Mouse (Mus musculus) layer of hippocampus, postnatal 14 days (tissue): Measurements from ENCODE around the gene Fgfr2. TPM values are rescaled to one million over a fixed set of nuclear protein-coding genes. Genes with fewer than 3 reads are reported as not detected.

Experiments used
- DNase-seq, 2 experiments: peaks; one replicate each; pipeline ENCODE4 v3.0.0; 2021 to 2022; ENCODE audit warnings: low spot score in 2 of 2, mixed read lengths in 1 of 2
- total RNA-seq, 2 experiments: library from RNA; stranded (reverse); gene quantifications; 2 replicates each; pipeline ENCODE4 v1.2.3; 2021

Gene Fgfr2
- total RNA-seq, 2 experiments from 2014 or later: 38.3 to 40.2 TPM

- DNase-seq: no peak
These were observed 2172.7 kb downstream of the Fgfr2 start for GRCm38 (mm10) chr7:130950482-130950881.

DNA sequence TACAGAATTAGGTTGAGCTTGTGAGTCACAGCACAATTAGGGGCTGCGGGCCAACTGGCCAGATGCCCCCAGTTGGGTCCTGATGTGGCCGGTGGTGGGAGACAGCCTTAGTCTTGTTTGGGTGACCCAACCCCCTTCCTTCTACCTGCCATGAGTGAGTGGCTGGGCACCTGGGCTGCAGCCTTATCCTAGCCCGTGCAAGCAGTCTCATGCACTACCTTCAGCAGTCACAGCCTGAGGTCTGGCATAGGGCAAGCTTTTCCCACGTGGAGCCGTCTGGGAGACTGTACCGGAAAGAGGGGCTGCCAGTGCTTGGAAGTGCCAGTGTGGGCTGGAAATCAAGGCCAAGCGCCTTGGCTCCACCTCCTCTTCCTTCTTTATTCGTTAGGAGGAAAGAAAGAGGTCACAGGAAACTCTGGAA lies 2173.8 kb downstream of the Fgfr2 start:
- peak in 1 of 2 experiments; percentile 71 for DNase-seq

- no peak for DNase-seq
These were observed 2174.5 kb downstream of the Fgfr2 start for GRCm38 (mm10) chr7:130948563-130949208.

DNA sequence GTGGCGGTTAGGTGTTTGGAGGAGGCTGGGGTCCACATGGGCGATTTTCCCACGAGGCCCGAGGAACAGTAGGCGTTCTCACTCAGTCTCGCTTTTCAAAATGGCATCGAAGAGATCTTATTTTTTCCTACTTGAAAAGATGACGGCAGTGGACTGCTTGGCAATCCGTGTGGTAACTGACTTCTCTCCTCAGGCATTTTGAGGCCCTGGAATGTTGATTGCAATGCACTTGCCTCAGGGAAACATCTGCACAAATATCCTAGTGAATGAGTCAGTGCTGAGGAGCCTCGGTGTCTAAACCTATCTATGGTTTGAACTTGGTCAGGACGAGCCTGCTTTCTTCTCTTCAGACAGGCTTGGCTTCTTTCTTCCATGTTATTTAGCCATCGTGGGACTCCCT lies 2176.8 kb downstream of the Fgfr2 start:
- no peak for DNase-seq

- DNase-seq: no peak
These were observed 2177.4 kb downstream of the Fgfr2 start for GRCm38 (mm10) chr7:130945730-130946129.

DNA sequence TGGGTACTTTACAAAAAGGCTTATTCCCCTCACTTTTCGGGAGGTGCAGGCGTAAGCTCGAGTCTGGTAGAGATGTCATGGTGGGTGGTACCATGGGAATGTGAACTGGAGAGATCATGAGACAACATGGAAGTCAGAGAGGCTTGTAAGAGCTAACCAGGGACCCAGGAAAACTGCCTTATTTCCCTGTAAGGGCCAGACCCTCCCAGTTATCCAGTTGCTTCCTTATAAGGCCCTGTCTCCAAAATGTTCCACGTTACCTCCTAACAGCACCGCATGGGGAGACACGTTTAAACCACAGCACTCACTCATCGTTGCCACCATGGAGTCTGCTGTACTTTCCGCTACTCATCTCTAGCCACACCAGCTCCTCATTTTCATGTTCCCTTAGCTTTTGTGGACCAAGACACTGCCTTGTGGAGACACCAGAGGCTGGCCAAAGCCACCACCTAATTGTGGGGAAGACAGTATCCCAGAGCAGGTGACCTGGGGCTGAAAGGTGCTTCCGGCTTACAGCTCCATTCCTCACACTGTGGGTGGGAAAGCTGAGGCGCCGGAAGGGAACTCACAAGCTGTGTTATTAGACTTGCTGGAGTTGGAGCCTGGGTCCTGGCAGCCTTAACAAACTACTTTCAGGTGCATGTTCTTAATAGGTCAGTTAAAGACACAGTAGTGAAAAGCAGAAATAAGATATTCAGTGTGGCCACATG lies 2178.2 kb downstream of the Fgfr2 start:
- no peak for DNase-seq

DNA sequence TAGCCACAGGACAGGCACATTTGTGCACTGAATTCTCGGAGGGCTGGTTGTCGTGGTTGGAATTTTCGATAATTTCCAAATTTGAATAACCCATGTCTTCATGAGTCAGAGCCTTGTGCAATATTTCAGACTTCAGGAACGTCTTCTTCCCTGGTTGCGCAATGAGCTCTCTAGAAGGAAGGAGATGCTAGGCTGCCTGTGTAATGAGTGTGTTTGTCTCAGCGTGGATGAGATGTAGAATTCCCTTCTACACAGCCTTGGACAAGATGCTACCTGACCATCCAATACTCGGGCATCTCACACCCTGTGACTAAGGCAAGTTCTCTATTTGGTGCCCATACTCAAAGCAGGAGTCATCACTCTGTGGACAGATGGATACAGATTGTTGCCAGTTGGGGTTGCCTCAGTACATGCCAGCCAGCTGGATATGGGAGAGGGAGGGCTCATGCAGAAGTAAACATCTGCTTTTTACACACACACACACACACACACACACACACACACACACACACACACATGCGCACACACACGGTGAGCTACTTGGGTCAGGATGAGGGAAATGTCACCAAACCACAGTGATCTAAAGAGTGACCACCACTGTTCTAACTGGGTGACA lies 2179.8 kb downstream of the Fgfr2 start:
- no peak for DNase-seq

GRCm38 (mm10) chr7:130940733-130941132 lies 2182.4 kb downstream of the Fgfr2 start:
- peak in 1 of 2 experiments; percentile 39 for DNase-seq

- no peak for DNase-seq
These were observed 2184.3 kb downstream of the Fgfr2 start for GRCm38 (mm10) chr7:130938896-130939295.

DNA sequence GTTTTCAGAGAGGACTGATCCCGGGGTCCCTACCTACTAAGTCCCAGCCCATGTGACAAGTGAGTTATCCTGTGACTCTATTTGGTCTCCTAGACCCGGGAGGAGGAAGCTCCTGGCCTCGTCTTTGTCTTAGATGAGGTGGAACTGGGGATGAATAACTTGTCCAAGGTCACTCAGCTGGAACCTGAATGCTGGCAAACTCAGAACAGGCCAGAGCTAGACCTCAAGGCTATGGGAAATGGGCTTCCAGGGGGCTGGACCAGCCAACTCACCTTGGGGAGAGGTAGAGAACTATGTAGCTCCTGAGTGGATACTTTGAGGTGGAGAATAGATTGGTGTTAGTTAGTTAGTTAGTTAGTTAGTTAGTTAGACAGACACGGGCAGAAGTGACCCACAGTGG lies 2185.1 kb downstream of the Fgfr2 start:
- DNase-seq: no peak

- peak in 1 of 2 experiments; percentile 47 for DNase-seq
These were observed 2185.8 kb downstream of the Fgfr2 start for GRCm38 (mm10) chr7:130937266-130937841.

- DNase-seq: no peak
These were observed 2186.6 kb downstream of the Fgfr2 start for GRCm38 (mm10) chr7:130936472-130936951.

GRCm38 (mm10) chr7:130935793-130936471 lies 2187.2 kb downstream of the Fgfr2 start, which contains the start of gene Htra1:
TSS of gene Htra1 (plus strand) at chr7:130936111.
- peak; percentile 74 to 87 for DNase-seq

- DNase-seq: no peak
These were observed 2187.7 kb downstream of the Fgfr2 start for GRCm38 (mm10) chr7:130935421-130935792.

GRCm38 (mm10) chr7:130934654-130935053 lies 2188.5 kb downstream of the Fgfr2 start:
- DNase-seq: no peak

DNA sequence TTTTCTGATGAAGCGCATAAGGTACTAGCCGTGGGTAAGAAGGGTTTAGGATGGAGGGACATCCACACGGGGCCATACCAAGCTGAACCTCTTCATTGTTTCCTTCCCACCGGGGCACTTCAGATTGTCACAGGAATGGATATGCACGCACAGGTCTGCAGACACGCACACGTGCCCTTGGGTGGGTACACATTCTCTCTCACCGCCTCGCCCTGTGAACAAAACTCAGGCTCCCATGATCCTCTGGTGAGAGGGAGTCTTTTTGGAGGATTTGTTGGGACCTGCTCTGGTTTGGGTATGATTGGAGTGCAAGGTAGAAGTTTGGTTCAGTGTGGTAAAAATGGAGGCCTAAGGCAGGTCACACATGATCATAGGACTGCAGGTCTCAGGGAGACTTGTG lies 2190.2 kb downstream of the Fgfr2 start:
- no peak for DNase-seq

GRCm38 (mm10) chr7:130930401-130930800 lies 2192.7 kb downstream of the Fgfr2 start:
- no peak for DNase-seq

GRCm38 (mm10) chr7:130922981-130923731 lies 2200.0 kb downstream of the Fgfr2 start:
- DNase-seq: no peak

- peak in 1 of 2 experiments; percentile 70 for DNase-seq
These were observed 2204.9 kb downstream of the Fgfr2 start for GRCm38 (mm10) chr7:130918260-130918659.

- peak in 1 of 2 experiments; percentile 77 for DNase-seq
These were observed 2208.3 kb downstream of the Fgfr2 start for GRCm38 (mm10) chr7:130914693-130915363.
